Mouse (Mus musculus): ENCODE measurements around the gene Bsg. TPM values are rescaled to one million over a fixed set of nuclear protein-coding genes. Genes with fewer than 3 reads are reported as not detected.
"Not testable (repeated sequence)": the region's sequence is repeated elsewhere in the genome, so short reads cannot be mapped to it uniquely, and the experiment has no call there.

Gene Bsg
- total RNA-seq, 2 experiments from 2014 or later: 1,161 to 1,276 TPM

DNA sequence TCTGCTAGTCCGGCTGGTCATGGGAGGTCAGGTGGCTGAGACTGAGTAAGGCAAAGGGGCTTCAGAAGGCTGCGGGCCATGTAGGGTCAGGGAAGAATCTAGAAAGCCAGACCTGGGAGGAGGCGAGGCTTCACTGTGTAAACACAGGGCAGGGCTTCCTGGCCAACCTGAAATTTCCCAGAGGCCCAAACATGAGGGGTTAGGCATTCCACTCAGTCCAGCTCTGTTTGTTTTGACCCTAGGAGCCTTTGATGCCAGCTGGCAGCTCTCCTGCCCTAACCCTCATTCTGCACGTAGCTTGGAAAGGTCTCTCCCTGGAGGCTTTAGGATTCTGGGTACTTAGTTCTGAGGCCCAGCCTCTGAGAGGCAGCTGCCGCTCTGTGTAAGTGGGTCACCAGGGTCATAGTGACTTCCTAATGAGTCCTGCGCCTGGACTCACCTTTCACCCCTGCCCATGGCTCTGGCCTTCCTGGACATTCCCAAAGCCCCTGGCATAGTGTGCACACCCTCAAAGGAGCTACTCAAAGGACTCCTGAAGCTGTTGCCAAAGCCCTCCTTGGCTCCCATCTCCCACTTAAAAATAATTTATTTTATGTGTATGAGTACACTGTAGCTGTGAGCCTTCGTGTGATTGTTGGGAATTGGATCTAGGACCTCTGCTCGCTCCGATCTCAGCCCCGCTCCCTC, 2.7 kb upstream of the Bsg start:
- intact Hi-C loops (cut with DNase I): no loop called here

GRCm38 (mm10) chr10:79702970-79703369, 1.3 kb upstream of the Bsg start:
- intact Hi-C loops (cut with DNase I); DNase-seq: not testable (repeated sequence)

More for the DNA sequence above, 2.7 kb upstream of the Bsg start:
- DNase-seq: peak; percentile 87 to 90

- intact Hi-C loops (cut with DNase I): no loop called here
- DNase-seq: no peak
These were observed 750 bp upstream of the Bsg start for GRCm38 (mm10) chr10:79703541-79703940.

DNA sequence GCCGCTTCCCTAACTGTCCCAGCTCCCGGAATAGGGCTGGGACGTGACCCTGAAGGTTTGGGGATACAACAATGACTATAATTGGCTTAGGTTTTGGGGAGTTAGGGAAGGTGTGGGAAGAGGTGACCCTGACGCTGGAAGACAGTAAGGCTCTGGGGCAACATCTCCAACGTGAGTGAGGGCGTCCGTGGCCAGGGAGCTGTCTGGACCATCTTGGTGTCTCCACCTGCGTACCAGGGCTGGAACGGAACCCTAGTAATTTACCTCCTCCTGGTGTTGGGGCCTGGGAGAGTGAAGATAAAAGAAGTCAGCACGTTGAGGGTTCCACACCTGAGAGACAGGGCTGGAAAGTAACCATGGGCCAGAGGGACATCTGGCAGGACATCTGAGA, 674 bp downstream of the Bsg start:
- no peak for DNase-seq
- intact Hi-C loops (cut with DNase I): no loop called here

DNA sequence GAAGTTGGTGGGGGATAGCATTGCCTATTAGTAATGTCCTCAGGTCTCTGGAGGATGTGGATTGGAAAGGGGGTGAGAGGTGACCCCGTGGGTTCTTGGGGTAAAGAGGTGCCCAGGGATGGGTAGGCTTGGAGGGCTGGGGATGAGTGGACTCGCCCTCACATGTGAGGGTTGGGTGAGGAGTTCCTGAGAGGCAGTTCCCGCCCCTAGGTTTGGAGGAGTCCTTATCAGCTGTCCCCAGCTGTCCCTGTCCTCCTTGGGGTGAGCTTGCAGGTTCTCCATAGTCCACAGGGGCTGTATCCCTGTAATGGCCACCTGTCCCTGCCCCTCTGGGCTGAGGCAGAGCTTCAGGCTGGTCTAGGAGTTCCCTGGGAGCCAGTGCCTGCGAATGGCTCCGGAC, 1.7 kb downstream of the Bsg start:
- no peak for DNase-seq
- intact Hi-C loops (cut with DNase I): no loop called here

GRCm38 (mm10) chr10:79706406-79707094, 2.3 kb downstream of the Bsg start:
- DNase-seq: no peak
- intact Hi-C loops (cut with DNase I): no loop called here

DNA sequence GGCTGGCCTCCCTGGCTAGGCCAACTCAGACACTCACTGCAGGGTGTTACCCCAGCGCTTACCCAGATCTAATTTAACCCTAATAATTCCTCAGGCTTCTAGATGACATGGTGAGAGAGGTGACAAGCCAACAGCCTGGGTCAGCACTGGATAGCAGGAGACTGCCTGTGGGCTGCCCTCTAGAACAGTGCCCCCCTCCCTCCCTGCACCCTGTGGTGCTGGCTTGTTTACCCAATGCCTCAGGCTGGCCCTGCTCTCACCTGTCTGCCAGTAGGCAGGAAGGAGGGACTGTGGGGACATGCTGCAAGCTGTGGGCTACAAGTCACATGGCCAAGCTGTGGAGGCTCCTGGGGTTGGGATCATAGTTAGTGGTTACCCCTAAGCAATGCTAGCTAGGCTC, 2.9 kb downstream of the Bsg start:
- intact Hi-C loops (cut with DNase I): no loop called here
- DNase-seq: no peak

DNA sequence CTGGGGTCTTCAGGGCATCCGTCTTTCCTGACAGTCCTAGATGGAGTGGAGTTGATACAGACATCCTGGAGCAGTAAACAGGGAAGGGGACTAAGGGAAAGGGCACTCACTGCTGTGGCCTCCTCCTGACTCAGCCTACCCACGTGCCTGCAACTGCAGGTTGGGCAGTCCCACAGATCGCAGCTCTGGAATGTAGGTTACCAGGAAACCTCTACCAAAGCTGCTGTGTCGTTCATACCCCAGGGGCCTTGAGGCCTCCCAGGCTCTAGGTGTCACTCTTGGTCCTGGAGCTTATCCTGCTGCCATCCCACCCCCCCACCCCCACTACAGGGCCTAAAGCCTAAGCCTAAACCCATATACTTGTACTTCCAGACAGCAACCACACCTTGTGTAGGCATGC, 3.5 kb downstream of the Bsg start:
- no peak for DNase-seq
- intact Hi-C loops (cut with DNase I): no loop called here

GRCm38 (mm10) chr10:79708668-79709067, 4.4 kb downstream of the Bsg start:
- intact Hi-C loops (cut with DNase I): no loop called here
- no peak for DNase-seq

DNA sequence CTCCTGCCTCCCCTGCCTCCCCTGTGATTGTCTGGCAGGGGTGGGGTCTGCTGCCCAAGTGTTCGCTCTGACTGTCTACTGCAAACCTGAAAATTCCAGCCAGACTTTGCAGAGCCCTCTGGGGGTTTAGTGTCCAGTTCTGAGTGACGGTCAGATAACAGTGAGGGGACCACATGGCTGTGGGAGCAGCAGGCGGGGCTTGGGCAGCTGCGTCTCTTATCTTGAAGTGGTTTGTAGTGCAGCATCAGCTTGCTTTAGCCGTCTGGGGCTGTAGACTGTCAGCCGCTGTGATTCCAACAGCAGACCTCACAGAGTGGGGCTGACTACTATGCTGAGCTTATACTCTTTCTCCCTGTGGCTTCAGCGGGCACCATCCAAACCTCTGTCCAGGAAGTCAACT, 5.0 kb downstream of the Bsg start:
- intact Hi-C loops (cut with DNase I): no loop called here
- no peak for DNase-seq

GRCm38 (mm10) chr10:79712029-79712428, 7.7 kb downstream of the Bsg start:
- no peak for DNase-seq
- intact Hi-C loops (cut with DNase I): no loop called here

DNA sequence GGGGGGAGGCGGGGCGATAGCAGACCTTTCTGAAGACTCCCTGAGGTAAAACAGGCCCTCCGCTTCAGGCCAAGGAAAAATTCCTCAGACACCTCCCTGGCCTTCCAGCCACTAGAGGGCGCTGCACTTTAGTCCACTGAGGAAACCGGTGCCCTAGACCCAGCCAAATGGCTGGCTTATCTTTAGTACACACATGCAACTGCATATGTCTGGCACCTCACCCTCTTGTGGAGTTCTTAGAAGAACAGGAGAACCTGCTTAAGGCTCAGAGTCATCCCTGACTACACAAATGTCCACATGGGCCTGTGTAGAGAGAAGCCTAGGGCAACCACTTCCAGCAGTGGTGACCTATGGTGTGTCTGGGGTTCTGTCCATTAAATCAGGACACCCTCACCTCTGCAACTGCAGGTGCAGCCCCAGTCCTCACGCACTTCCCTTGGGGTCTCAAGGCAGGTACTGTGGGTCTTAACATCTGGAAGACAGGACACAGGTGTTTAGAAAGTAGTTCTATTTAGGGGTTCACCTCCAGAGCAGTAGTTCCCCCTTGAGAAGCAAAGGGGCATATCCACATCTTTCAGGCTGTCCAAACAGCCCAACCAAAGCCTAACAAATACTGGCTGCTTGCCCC, 8.3 kb downstream of the Bsg start:
- intact Hi-C loops (cut with DNase I): no loop called here
- peak; percentile 83 to 92 for DNase-seq

DNA sequence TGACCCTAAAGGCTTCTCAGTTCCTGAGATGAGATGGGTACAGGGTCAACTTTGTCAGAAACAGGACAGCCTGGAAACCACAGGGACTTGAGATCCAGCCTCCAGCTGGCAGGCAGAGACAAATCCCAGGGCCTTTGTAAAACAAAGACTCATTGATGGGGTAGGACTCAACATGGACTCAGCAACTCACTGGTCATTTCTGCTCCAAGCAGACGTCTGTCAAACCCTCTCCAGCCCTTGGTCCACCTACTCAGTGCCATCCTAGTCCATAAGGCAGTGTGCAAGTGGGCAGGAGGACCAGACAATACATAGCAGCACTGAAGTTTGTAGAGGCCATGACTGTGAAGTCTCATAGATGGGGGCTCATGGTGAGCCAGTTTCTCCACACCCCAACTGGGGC, 8.9 kb downstream of the Bsg start:
- intact Hi-C loops (cut with DNase I): no loop called here
- DNase-seq: no peak

GRCm38 (mm10) chr10:79714996-79715395, 10.7 kb downstream of the Bsg start:
- DNase-seq: peak in 1 of 2 experiments; percentile 63
- intact Hi-C loops (cut with DNase I): no loop called here

DNA sequence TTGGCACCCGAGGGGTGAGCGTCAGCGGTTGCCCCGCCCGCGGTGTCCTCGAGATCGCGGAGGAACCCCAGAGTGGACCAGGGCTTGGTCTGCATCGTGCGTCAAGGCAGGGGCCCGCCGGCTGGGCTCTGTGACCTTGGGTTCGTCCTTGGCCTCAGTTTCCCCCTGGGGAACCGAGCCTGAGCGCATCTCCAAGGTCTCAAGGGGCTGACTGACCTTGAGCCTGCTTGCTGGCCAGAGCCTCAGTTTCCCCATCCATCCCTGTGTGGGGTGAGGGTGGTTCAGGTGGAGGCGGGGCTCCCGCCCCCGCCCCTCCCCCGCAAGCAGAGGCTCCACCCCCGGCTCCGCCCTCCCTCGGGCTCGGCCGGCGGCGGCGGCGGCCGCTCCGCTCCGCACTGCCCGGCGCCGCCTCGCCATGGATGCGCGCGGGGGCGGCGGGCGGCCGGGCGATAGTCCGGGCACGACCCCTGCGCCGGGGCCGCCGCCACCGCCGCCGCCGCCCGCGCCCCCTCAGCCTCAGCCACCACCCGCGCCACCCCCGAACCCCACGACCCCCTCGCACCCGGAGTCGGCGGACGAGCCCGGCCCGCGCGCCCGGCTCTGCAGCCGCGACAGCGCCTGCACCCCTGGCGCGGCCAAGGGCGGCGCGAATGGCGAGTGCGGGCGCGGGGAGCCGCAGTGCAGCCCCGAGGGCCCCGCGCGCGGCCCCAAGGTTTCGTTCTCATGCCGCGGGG, 12.1 kb downstream of the Bsg start, which contains the start of gene Hcn2:
Gene Hcn2, plus strand, starts transcription at position 381 of the 734 bp plus-strand sequence.
- no peak for DNase-seq
- intact Hi-C loops (cut with DNase I): no loop called here

DNA sequence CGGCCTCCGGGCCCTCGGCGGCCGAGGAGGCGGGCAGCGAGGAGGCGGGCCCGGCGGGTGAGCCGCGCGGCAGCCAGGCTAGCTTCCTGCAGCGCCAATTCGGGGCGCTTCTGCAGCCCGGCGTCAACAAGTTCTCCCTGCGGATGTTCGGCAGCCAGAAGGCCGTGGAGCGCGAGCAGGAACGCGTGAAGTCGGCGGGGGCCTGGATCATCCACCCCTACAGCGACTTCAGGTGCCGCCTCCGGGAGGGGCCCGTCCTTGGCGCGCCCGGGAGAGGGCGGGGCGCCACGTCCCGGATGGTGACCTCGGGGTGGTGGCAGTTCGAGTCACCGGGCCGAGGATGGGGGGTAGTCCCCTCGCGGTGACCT, 12.7 kb downstream of the Bsg start:
- DNase-seq: peak in 1 of 2 experiments; percentile 42
- intact Hi-C loops (cut with DNase I): no loop called here

DNA sequence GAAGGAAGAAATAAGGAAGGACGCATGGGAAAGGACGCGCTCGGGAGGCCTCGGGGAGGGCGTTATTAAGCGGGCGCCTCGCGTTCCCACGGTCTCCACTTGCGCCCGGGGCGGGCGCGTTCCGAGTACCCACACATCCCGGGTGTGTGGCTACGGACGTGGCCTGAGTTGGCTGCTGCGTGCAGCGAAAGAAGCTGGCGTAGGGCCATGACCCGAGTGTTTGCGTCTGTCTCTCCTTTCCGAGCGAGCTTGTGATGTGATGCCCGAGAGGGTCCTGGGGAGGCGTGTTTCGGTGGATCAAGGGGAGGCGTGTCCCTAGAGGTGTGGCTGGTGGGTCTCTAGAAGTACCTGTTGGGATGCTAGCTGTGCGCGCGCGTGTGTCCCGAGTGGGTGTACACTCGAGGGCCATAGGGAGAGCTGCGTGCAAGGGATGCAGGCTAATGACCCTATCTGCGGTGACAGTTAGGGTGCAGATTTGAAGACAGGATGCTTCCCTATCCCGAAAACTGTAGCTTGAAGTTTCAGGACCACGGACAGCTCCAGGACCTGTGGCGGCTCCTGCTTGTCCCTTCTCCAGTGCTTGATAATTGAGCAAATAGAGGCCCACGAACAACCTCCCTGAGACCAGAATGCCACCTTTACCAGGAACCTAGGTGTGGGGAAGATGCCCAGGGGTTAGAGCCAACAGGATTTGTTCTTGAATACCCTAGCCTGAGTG, 13.5 kb downstream of the Bsg start:
- DNase-seq: peak; percentile 85 to 90
- intact Hi-C loops (cut with DNase I): no loop called here

DNA sequence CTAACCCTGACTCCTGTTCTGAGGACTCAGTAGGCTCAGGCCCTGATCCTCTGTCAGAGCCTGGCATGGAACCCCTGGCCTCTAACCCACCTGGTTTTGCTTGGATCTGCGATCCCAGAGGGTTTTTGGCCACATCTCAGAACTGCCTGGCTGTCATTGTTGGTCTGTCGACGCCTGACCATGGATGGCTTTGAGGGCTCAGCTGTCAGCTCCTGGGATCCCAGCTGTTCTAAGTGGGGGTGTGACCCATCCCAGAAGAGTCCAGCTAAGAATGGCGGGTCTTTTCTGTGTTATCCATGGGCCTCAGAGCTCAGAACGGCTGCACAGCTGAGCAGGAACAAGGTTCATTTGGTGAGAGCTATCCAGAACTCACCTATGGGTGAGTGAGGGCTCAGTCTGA, 16.8 kb downstream of the Bsg start:
- no peak for DNase-seq
- intact Hi-C loops (cut with DNase I): no loop called here

- intact Hi-C loops (cut with DNase I): no loop called here
These were observed 18.8 kb downstream of the Bsg start for GRCm38 (mm10) chr10:79723047-79723446.

GRCm38 (mm10) chr10:79723692-79724091, 19.4 kb downstream of the Bsg start:
- intact Hi-C loops (cut with DNase I): no loop called here
- DNase-seq: peak; percentile 63 to 65

More at GRCm38 (mm10) chr10:79723047-79723446, 18.8 kb downstream of the Bsg start:
- no peak for DNase-seq

DNA sequence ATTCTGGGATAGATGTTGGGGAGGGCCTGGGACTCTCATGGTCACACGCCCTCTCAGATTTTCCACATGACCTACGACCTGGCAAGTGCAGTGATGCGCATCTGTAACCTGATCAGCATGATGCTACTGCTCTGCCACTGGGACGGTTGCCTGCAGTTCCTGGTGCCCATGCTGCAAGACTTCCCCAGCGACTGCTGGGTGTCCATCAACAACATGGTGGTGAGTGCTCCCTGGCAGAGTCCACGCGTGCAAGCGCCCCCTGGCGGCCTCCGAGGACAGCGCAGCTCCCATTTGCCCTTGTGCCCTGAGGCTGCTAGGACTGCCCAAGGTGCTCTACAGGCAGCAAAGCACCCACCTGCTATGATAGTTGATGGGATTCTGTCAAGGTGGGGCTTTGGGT, 21.8 kb downstream of the Bsg start:
- intact Hi-C loops (cut with DNase I): no loop called here
- DNase-seq: peak in 1 of 2 experiments; percentile 69
